Mouse (Mus musculus) kidney, postnatal 0 days (tissue): Measurements from ENCODE around the gene Cd99l2. TPM values are rescaled to one million over a fixed set of nuclear protein-coding genes. Genes with fewer than 3 reads are reported as not detected.
"Not testable (repeated sequence)": the region's sequence is repeated elsewhere in the genome, so short reads cannot be mapped to it uniquely, and the experiment has no call there.

ENCODE experiments used
- ATAC-seq: fragments of 200-750 bp; cut with Nextera tagmentation; replicated peaks from 2 replicates; pipeline ENCODE4 v1.8.0; 2017; ENCODE audit warnings: low read depth, moderate number of reproducible peaks, moderate TSS enrichment, moderate library complexity; ENCODE audit not compliant: low FRiP score
- DNase-seq: peaks from one replicate; pipeline ENCODE4 v3.0.0-alpha.2; 2016; ENCODE audit warnings: low spot score
- H3K27ac ChIP-seq: fragments of 300-500 bp; sonication (generic); 2 replicates; pipeline ENCODE4 v1.5.1; 2014; ENCODE audit warnings: mild to moderate bottlenecking
- H3K27me3 ChIP-seq: fragments of 300-500 bp; sonication (generic); 2 replicates; pipeline ENCODE4 v1.6.1; 2014; ENCODE audit warnings: low read length, mixed read lengths; ENCODE audit not compliant: insufficient read depth
- H3K36me3 ChIP-seq: fragments of 300-500 bp; sonication (generic); 2 replicates; pipeline ENCODE4 v1.6.1; 2014; ENCODE audit warnings: low read length, mixed read lengths; ENCODE audit not compliant: insufficient read depth
- H3K4me1 ChIP-seq: fragments of 300-500 bp; sonication (generic); replicated peaks from 2 replicates; pipeline ENCODE4 v1.6.1; 2014; ENCODE audit warnings: antibody characterized with exemption, low read length, mixed read lengths; ENCODE audit not compliant: insufficient read depth
- H3K4me2 ChIP-seq: fragments of 300-500 bp; sonication (generic); 2 replicates; pipeline ENCODE4 v1.6.1; 2014; ENCODE audit warnings: mild to moderate bottlenecking, low read length, moderate library complexity, mixed read lengths
- H3K4me3 ChIP-seq: fragments of 300-500 bp; sonication (generic); replicated peaks from 2 replicates; pipeline ENCODE4 v1.5.1; 2014; ENCODE audit warnings: low read depth, low read length
- H3K9ac ChIP-seq: fragments of 300-500 bp; sonication (generic); 2 replicates; pipeline ENCODE4 v1.6.1; 2014; ENCODE audit warnings: low read depth, low read length
- H3K9me3 ChIP-seq: fragments of 300-500 bp; sonication (generic); replicated peaks from 2 replicates; pipeline ENCODE4 v1.6.1; 2016; ENCODE audit warnings: low read length, inconsistent platforms, mixed read lengths
- CTCF ChIP-seq: IDR thresholded peaks from 2 replicates; pipeline ENCODE4 v1.5.1; 2016; ENCODE audit warnings: antibody characterized with exemption, low read depth, mild to moderate bottlenecking, moderate library complexity
- WGBS: fragments of 180-500 bp; shearing (Covaris S2); extraction: QIAGEN DNeasy Blood & Tissue Kit; methylation state at CpG from one replicate; pipeline ENCODE4 v1.1.7; 2014; 5-methylcytosine and 5-hydroxymethylcytosine counted together
- polyA plus RNA-seq: library from polyadenylated mRNA; unstranded; fragments of >200 nt; fragmentation: Nextera tagmentation; extraction: Ambion mirVana; gene quantifications from 2 replicates; pipeline ENCODE4 v1.2.1, GENCODE M21; 2015

Cd99l2 gene
- polyA plus RNA-seq, 1 experiment from 2014 or later: 22.2 TPM

GRCm38 (mm10) chrX:71528150-71528549, 35.5 kb upstream of the Cd99l2 start:
- 62% methylated on average over 3 of the region's 3 CpGs for WGBS
- no peaks in the 10 kb centered on the region for H3K36me3 ChIP-seq
- ATAC-seq: no peak

DNA sequence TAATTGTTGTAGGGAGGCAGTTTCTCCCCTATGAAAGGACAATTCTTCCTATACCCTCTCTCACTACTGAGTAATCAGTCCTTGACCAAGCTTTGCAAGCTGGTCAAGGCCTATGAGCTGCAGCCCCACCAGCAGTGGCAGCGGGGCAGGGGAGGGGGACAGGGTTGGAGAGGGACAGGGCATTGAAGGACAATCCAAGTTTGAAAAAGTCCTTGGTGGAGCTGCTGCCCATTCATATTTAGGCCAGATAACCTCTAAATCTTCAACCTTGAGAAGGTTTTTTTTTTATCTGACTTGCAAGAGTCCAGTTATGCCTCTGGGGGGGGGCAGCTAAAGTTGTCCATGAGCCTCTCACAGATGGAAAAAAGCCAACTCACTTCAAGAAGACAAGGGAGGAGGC, 34.8 kb upstream of the Cd99l2 start:
- Histone ChIP-seq H3K9ac (no peak overlapping the region), H3K4me2 (no peak overlapping the region), H3K27me3 (no peaks in the 10 kb centered on the region), H3K4me1 (no peaks in the 10 kb centered on the region), H3K36me3 (no peaks in the 10 kb centered on the region), H3K9me3 (no peaks in the 10 kb centered on the region), H3K27ac (no peak overlapping the region), H3K4me3 (no peak overlapping the region)
- DNase-seq (no peak), ATAC-seq (no peak)
- WGBS: 93% methylated on average over 1 of the region's 1 CpGs
- no peak for TF ChIP-seq CTCF

More at GRCm38 (mm10) chrX:71528150-71528549, 35.5 kb upstream of the Cd99l2 start:
- Histone ChIP-seq H3K9ac (no peak overlapping the region), H3K9me3 (no peaks in the 10 kb centered on the region), H3K27ac (no peak overlapping the region), H3K4me2 (no peak overlapping the region), H3K4me1 (no peaks in the 10 kb centered on the region), H3K4me3 (no peak overlapping the region), H3K27me3 (no peaks in the 10 kb centered on the region)
- TF ChIP-seq CTCF: no peak
- DNase-seq: no peak

- no peak for TF ChIP-seq CTCF
These were observed 33.1 kb upstream of the Cd99l2 start for GRCm38 (mm10) chrX:71525593-71526299.

GRCm38 (mm10) chrX:71524310-71524709, 31.7 kb upstream of the Cd99l2 start:
- 76% methylated on average over 2 of the region's 2 CpGs for WGBS
- DNase-seq: no peak

More at GRCm38 (mm10) chrX:71525593-71526299, 33.1 kb upstream of the Cd99l2 start:
- Histone ChIP-seq H3K36me3 (no peaks in the 10 kb centered on the region), H3K9me3 (no peaks in the 10 kb centered on the region), H3K27me3 (no peaks in the 10 kb centered on the region), H3K4me2 (no peak overlapping the region), H3K4me3 (no peak overlapping the region), H3K27ac (no peak overlapping the region), H3K9ac (no peak overlapping the region), H3K4me1 (no peaks in the 10 kb centered on the region)
- 73% methylated on average over 3 of the region's 3 CpGs for WGBS
- no peak for DNase-seq
- ATAC-seq: no peak

GRCm38 (mm10) chrX:71522889-71523288, 30.2 kb upstream of the Cd99l2 start:
- no peak for ATAC-seq
- no peak overlapping the region for H3K27ac ChIP-seq
- DNase-seq: no peak
- no peaks in the 10 kb centered on the region for H3K36me3 ChIP-seq
- H3K27me3 ChIP-seq: no peaks in the 10 kb centered on the region
- H3K9me3 ChIP-seq: no peaks in the 10 kb centered on the region
- no peak overlapping the region for H3K4me3 ChIP-seq
- TF ChIP-seq CTCF: no peak
- H3K9ac ChIP-seq: no peak overlapping the region
- 89% methylated on average over 3 of the region's 3 CpGs for WGBS
- H3K4me1 ChIP-seq: no peaks in the 10 kb centered on the region
- no peak overlapping the region for H3K4me2 ChIP-seq

More at GRCm38 (mm10) chrX:71524310-71524709, 31.7 kb upstream of the Cd99l2 start:
- no peaks in the 10 kb centered on the region for H3K4me1 ChIP-seq
- no peak overlapping the region for H3K4me2 ChIP-seq
- no peaks in the 10 kb centered on the region for H3K9me3 ChIP-seq
- H3K27me3 ChIP-seq: no peaks in the 10 kb centered on the region
- no peak overlapping the region for H3K9ac ChIP-seq
- TF ChIP-seq CTCF: no peak
- no peak for ATAC-seq
- H3K27ac ChIP-seq: no peak overlapping the region
- H3K36me3 ChIP-seq: no peaks in the 10 kb centered on the region
- no peak overlapping the region for H3K4me3 ChIP-seq

DNA sequence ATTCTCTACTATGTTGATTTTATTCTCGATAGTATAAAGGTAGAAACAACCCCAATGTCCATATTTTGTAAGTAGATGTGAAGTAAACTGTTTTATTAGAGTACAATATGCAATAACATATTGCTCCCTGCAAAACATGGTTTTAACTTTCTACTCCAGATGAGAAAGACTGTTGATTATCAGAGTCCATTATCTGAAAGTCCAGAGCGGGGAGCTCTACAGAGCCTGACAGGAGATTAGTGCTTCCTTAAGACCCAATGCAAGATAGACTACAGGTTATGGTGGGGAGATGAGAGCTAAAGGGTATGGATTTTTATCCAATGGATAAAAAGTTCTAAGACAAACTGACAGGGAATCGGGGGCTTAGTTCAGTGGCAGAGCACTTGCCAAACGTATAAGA, 26.6 kb upstream of the Cd99l2 start:
- H3K9me3 ChIP-seq: no peaks in the 10 kb centered on the region
- no peaks in the 10 kb centered on the region for H3K36me3 ChIP-seq
- DNase-seq (no peak), ATAC-seq (no peak)
- H3K4me2 ChIP-seq: no peak overlapping the region
- no peak overlapping the region for H3K9ac ChIP-seq
- no peak overlapping the region for H3K27ac ChIP-seq
- WGBS: 86% methylated on average over 4 of the region's 4 CpGs
- no peak for TF ChIP-seq CTCF
- no peaks in the 10 kb centered on the region for H3K4me1 ChIP-seq
- H3K4me3 ChIP-seq: no peak overlapping the region
- H3K27me3 ChIP-seq: no peaks in the 10 kb centered on the region

DNA sequence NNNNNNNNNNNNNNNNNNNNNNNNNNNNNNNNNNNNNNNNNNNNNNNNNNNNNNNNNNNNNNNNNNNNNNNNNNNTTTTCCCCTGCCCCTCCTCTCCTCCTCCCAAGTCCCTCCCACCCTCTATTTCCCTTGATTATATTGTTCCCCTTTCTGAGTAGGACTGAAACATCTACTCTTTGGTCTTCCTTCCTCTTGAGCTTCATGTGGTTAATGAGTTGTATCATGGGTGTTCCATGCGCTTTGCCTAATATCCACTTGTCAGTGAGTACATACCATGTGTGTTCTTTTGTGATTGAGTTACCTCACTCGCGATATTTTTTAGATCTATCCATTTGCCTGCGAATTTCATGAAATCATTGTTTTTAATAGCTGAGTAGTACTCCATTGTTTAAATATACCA, 13.9 kb upstream of the Cd99l2 start:
- H3K4me3 ChIP-seq, H3K4me1 ChIP-seq, DNase-seq, H3K9ac ChIP-seq, H3K4me2 ChIP-seq, H3K27me3 ChIP-seq, H3K36me3 ChIP-seq, H3K27ac ChIP-seq, ATAC-seq, H3K9me3 ChIP-seq: not testable (repeated sequence)
- WGBS: 88% methylated on average over 4 of the region's 4 CpGs
